Mouse (Mus musculus) ovary, adult 18-20 months (tissue): ENCODE measurements at regions not wholly inside any gene's neighbourhood (a gene's known extent, or its start where the extent isn't known, plus 50 kb on each side); places are given as distances from the start of the nearest gene placed in this dataset.
"Not testable (repeated sequence)": the region's sequence is repeated elsewhere in the genome, so short reads cannot be mapped to it uniquely, and the experiment has no call there.

Experiments
- DNase-seq: peaks from one replicate; pipeline ENCODE4 v3.0.0; 2022; ENCODE audit warnings: low spot score, mixed read lengths

GRCm38 (mm10) chr4:145455573-145455972 is 55.0 kb upstream of the Zfp990 start:
- DNase-seq, result not testable (repeated sequence)

GRCm38 (mm10) chr4:145448586-145448985 is 62.0 kb upstream of the Zfp990 start:
- no peak for DNase-seq

- not testable (repeated sequence) for DNase-seq
Observed at GRCm38 (mm10) chr4:145436718-145437117, 73.8 kb upstream of the Zfp990 start.

- DNase-seq, result no peak
Observed at GRCm38 (mm10) chr4:145434519-145434918, 76.0 kb upstream of the Zfp990 start.

GRCm38 (mm10) chr4:145434071-145434470 is 76.5 kb upstream of the Zfp990 start:
- peak; percentile 25 for DNase-seq

GRCm38 (mm10) chr4:145433235-145433634 is 77.3 kb upstream of the Zfp990 start:
- not testable (repeated sequence) for DNase-seq

- no peak for DNase-seq
Observed at GRCm38 (mm10) chr4:145431910-145432765, 78.4 kb upstream of the Zfp990 start.

GRCm38 (mm10) chr4:145417837-145418236 is 92.7 kb upstream of the Zfp990 start:
- not testable (repeated sequence) for DNase-seq

GRCm38 (mm10) chr4:145411141-145411540 is 96.2 kb upstream of the Tnfrsf8 start:
- DNase-seq, result no peak

- no peak for DNase-seq
Observed at GRCm38 (mm10) chr4:145409796-145410475, 95.0 kb upstream of the Tnfrsf8 start.

GRCm38 (mm10) chr4:145406050-145406449 is 91.1 kb upstream of the Tnfrsf8 start:
- not testable (repeated sequence) for DNase-seq

- not testable (repeated sequence) for DNase-seq
Observed at GRCm38 (mm10) chr4:145404230-145404629, 89.3 kb upstream of the Tnfrsf8 start.

GRCm38 (mm10) chr4:145378876-145379275 is 63.9 kb upstream of the Tnfrsf8 start:
- DNase-seq, result not testable (repeated sequence)

- DNase-seq, result not testable (repeated sequence)
Observed at GRCm38 (mm10) chr4:145377306-145378067, 62.5 kb upstream of the Tnfrsf8 start.

GRCm38 (mm10) chr4:145369753-145370152 is 54.8 kb upstream of the Tnfrsf8 start:
- no peak for DNase-seq

- DNase-seq, result no peak
Observed at GRCm38 (mm10) chr4:145367274-145367822, 52.4 kb upstream of the Tnfrsf8 start.

- no peak for DNase-seq
Observed at GRCm38 (mm10) chr4:145366301-145366700, 51.3 kb upstream of the Tnfrsf8 start.

GRCm38 (mm10) chr4:145365793-145366192 is 50.8 kb upstream of the Tnfrsf8 start:
- not testable (repeated sequence) for DNase-seq
